Comparison of ENCODE assay signal across 12 mouse cellular contexts in genomic region chr17:29884596-29884995, GRCm38 (mm10).
DNase-seq lines count a peak whose midpoint lies in the region; ATAC-seq and TF ChIP-seq lines count a peak whose summit lies in the region.
"Had no signal": no experiment of that assay in that cellular context is flagged by ENCODE, and none has a peak within 500 bp of the region (broad histone marks: within the 10 kb centered on the region; RNA-seq: fewer than 3 reads in every experiment).

No protein-coding gene starts in this region.

- peaks cover 77% of the 10 kb centered on the region for H3K27me3 ChIP-seq in liver, embryonic 12.5 days (replicated peaks)
- H3K27me3 ChIP-seq in forebrain, embryonic 12.5 days: peaks cover 33% of the 10 kb centered on the region
- H3K27me3 ChIP-seq in limb, embryonic 11.5 days (ENCODE audit: control insufficient read depth, insufficient read depth, low read length): peaks cover 33% of the 10 kb centered on the region
- H3K27me3 ChIP-seq in intestine, postnatal 0 days (replicated peaks; ENCODE audit: control insufficient read depth, insufficient read depth, low read length): peaks cover 64% of the 10 kb centered on the region

- WGBS in liver, embryonic 12.5 days (ENCODE audit: insufficient replicate concordance): 51% methylated on average over 6 of the region's 6 CpGs
- 33% methylated on average over 6 of the region's 6 CpGs for WGBS in forebrain, embryonic 12.5 days
- 48% methylated on average over 6 of the region's 6 CpGs for WGBS in limb, embryonic 11.5 days
- WGBS in olfactory bulb, adult 2 months: 74% methylated on average over 6 of the region's 6 CpGs
- 63% methylated on average over 6 of the region's 6 CpGs for WGBS in intestine, postnatal 0 days

- no peaks in the 10 kb centered on the region for H3K36me3 ChIP-seq in liver, embryonic 12.5 days
- no peaks in the 10 kb centered on the region for H3K36me3 ChIP-seq in forebrain, embryonic 12.5 days (replicated peaks)
- no peaks in the 10 kb centered on the region for H3K36me3 ChIP-seq in limb, embryonic 11.5 days (ENCODE audit: control insufficient read depth, insufficient read depth, low read length)
- no peaks in the 10 kb centered on the region for H3K36me3 ChIP-seq in intestine, postnatal 0 days (ENCODE audit: control insufficient read depth, insufficient read depth)
- H3K36me3 ChIP-seq: embryonic facial prominence, embryonic 13.5 days had no signal

- H3K4me3 ChIP-seq in liver, embryonic 12.5 days: no peak overlapping the region
- H3K4me3 ChIP-seq in forebrain, embryonic 12.5 days (replicated peaks): peak overlapping the region; percentile 73
- H3K4me3 ChIP-seq in limb, embryonic 11.5 days (ENCODE audit: low read depth, low read length): no peak overlapping the region
- H3K4me3 ChIP-seq in olfactory bulb, adult 2 months (ENCODE audit: insufficient read depth, low read depth, low read length): peak overlapping the region; percentile 55
- H3K4me3 ChIP-seq in intestine, postnatal 0 days (ENCODE audit: low read depth, low read length): no peak overlapping the region
- H3K4me3 ChIP-seq: embryonic facial prominence, embryonic 13.5 days; gastrocnemius, adult 2 months had no signal

- TF ChIP-seq POLR2A in olfactory bulb, adult 2 months (IDR thresholded peaks at IDR 0.05; ENCODE audit: insufficient read depth, low read depth, low read length): no peak

- DNase-seq in liver: no peak
- no peak for DNase-seq in limb, embryonic 11.5 days (ENCODE audit: low spot score)
- DNase-seq in lung, adult 18-20 months: no peak
- DNase-seq in left cerebral cortex, adult 11 months (ENCODE audit: low spot score): no peak
- DNase-seq: gastrocnemius, adult 2 months; heart, postnatal 14 days; kidney, postnatal 25 days had no signal

- no peaks in the 10 kb centered on the region for H3K9me3 ChIP-seq in liver, embryonic 12.5 days (replicated peaks)
- no peaks in the 10 kb centered on the region for H3K9me3 ChIP-seq in forebrain, embryonic 12.5 days
- H3K9me3 ChIP-seq in limb, embryonic 11.5 days (ENCODE audit: control insufficient read depth, low read length): no peaks in the 10 kb centered on the region
- no peaks in the 10 kb centered on the region for H3K9me3 ChIP-seq in intestine, postnatal 0 days (ENCODE audit: control insufficient read depth)
- H3K9me3 ChIP-seq: embryonic facial prominence, embryonic 13.5 days had no signal

- H3K4me2 ChIP-seq in liver, embryonic 12.5 days: 0 out of 2 replicates have a peak overlapping the region, but pooled peaks have one; percentile 6
- peak overlapping the region; percentile 97 for H3K4me2 ChIP-seq in forebrain, embryonic 12.5 days
- H3K4me2 ChIP-seq in limb, embryonic 11.5 days (ENCODE audit: low read depth, severe bottlenecking): peak overlapping the region; percentile 10; the same call in 1 of the 2 replicates
- no peak overlapping the region for H3K4me2 ChIP-seq in intestine, postnatal 0 days (replicated peaks; ENCODE audit: low read depth)
- H3K4me2 ChIP-seq: embryonic facial prominence, embryonic 13.5 days had no signal

- TF ChIP-seq CTCF in olfactory bulb, adult 2 months (IDR thresholded peaks at IDR 0.05; ENCODE audit: insufficient read depth, low read depth, low read length): no peak
- TF ChIP-seq CTCF in intestine, postnatal 0 days (IDR thresholded peaks at IDR 0.05; ENCODE audit: low read depth): no peak

- H3K27ac ChIP-seq in liver, embryonic 12.5 days: no peak overlapping the region
- peak overlapping the region; percentile 73 for H3K27ac ChIP-seq in forebrain, embryonic 12.5 days
- H3K27ac ChIP-seq in limb, embryonic 11.5 days (replicated peaks; ENCODE audit: low read depth, low read length): no peak overlapping the region
- H3K27ac ChIP-seq in olfactory bulb, adult 2 months (ENCODE audit: insufficient read depth, low read depth, low read length): no peak overlapping the region
- H3K27ac ChIP-seq in intestine, postnatal 0 days (ENCODE audit: low read depth, low read length): no peak overlapping the region
- H3K27ac ChIP-seq: embryonic facial prominence, embryonic 13.5 days; gastrocnemius, adult 2 months had no signal

- H3K9ac ChIP-seq in liver, embryonic 12.5 days: no peak overlapping the region
- peak overlapping the region; percentile 81 for H3K9ac ChIP-seq in forebrain, embryonic 12.5 days
- H3K9ac ChIP-seq in limb, embryonic 11.5 days (ENCODE audit: low read length): no peak overlapping the region
- H3K9ac ChIP-seq in intestine, postnatal 0 days (ENCODE audit: low read depth, low read length): no peak overlapping the region
- H3K9ac ChIP-seq: embryonic facial prominence, embryonic 13.5 days had no signal

- peaks cover 55% of the 10 kb centered on the region for H3K4me1 ChIP-seq in liver, embryonic 12.5 days
- H3K4me1 ChIP-seq in forebrain, embryonic 12.5 days: peaks cover 69% of the 10 kb centered on the region
- H3K4me1 ChIP-seq in limb, embryonic 11.5 days (ENCODE audit: control insufficient read depth, insufficient read depth, low read length): peaks cover 22% of the 10 kb centered on the region
- H3K4me1 ChIP-seq in olfactory bulb, adult 2 months (ENCODE audit: control insufficient read depth, insufficient read depth, low read length): peaks cover 31% of the 10 kb centered on the region
- H3K4me1 ChIP-seq in intestine, postnatal 0 days (replicated peaks; ENCODE audit: control insufficient read depth, insufficient read depth, low read length): peaks cover 7% of the 10 kb centered on the region

- no peak for ATAC-seq in liver, embryonic 12.5 days
- ATAC-seq in forebrain, embryonic 12.5 days (ENCODE audit: low FRiP score): no peak
- no peak for ATAC-seq in limb, embryonic 11.5 days (ENCODE audit: insufficient number of reproducible peaks, low FRiP score, low TSS enrichment, low read depth)
- ATAC-seq in intestine, postnatal 0 days: no peak

Comparison
In these comparisons a context has a peak if more than half of its experiments do, and no peak if none do; other contexts are left out.
1. H3K4me3 ChIP-seq: peak in forebrain, embryonic 12.5 days (single experiment) and olfactory bulb, adult 2 months (single experiment); none in liver, embryonic 12.5 days (single experiment), limb, embryonic 11.5 days (single experiment) and intestine, postnatal 0 days (single experiment).